15 mouse cellular contexts compared by ENCODE assay signal in the genomic region with DNA sequence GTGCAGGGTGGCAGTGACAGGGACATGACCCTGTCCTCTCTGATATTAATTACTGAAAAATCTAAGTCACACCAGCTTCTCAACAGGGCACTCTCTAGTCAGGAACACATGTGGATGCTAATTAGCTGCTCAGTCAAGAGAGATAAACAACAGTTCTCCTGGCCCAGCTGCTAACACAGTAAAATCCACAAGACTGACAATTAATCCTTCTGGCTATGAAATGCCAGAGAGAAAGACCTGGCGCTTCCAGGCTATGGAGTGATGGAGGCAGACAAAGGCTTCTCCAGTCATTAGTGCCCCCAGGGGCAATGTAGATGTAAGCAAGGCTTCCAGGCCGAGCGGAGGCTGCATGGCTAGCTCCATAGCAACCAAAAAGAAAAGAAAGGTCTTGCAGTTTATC.
DNase-seq lines count a peak whose midpoint lies in the region; ATAC-seq and TF ChIP-seq lines count a peak whose summit lies in the region.
"Had no signal": no experiment of that assay in that cellular context is flagged by ENCODE, and none has a peak within 500 bp of the region (broad histone marks: within the 10 kb centered on the region; RNA-seq: fewer than 3 reads in every experiment).

No protein-coding gene starts in this region.

- no peak overlapping the region for H3K27ac ChIP-seq in forebrain, embryonic 11.5 days (ENCODE audit: low read depth, low read length)
- peak overlapping the region; percentile 18; the same call in 1 of the 2 replicates for H3K27ac ChIP-seq in hindbrain, embryonic 14.5 days
- 0 out of 2 replicates have a peak overlapping the region, but pooled peaks have one; percentile 43 for H3K27ac ChIP-seq in midbrain, postnatal 0 days (ENCODE audit: low read depth, low read length)
- H3K27ac ChIP-seq in liver, postnatal 0 days (ENCODE audit: low read depth): no peak overlapping the region
- H3K27ac ChIP-seq in cerebellum, adult 2 months (ENCODE audit: insufficient read depth, low read length): no peak overlapping the region
- H3K27ac ChIP-seq: liver, embryonic 13.5 days had no signal

- no peaks in the 10 kb centered on the region for H3K9me3 ChIP-seq in forebrain, embryonic 11.5 days (ENCODE audit: control insufficient read depth, low read length)
- no peaks in the 10 kb centered on the region for H3K9me3 ChIP-seq in hindbrain, embryonic 14.5 days (ENCODE audit: control insufficient read depth, low read length)
- no peaks in the 10 kb centered on the region for H3K9me3 ChIP-seq in midbrain, postnatal 0 days (ENCODE audit: low read length)
- no peaks in the 10 kb centered on the region for H3K9me3 ChIP-seq in liver, postnatal 0 days (ENCODE audit: low read length)
- H3K9me3 ChIP-seq: G1E; liver, embryonic 13.5 days had no signal

- TF ChIP-seq POLR2A in cerebellum, adult 2 months (IDR thresholded peaks at IDR 0.05; ENCODE audit: borderline replicate concordance, insufficient read depth, low read length): no peak

- no peaks in the 10 kb centered on the region for H3K4me1 ChIP-seq in forebrain, embryonic 11.5 days (replicated peaks; ENCODE audit: control insufficient read depth, insufficient read depth, low read length)
- peaks cover 5% of the 10 kb centered on the region; the same call in 1 of the 2 replicates for H3K4me1 ChIP-seq in hindbrain, embryonic 14.5 days (replicated peaks; ENCODE audit: control insufficient read depth, insufficient read depth, low read length)
- no peaks in the 10 kb centered on the region for H3K4me1 ChIP-seq in midbrain, postnatal 0 days (ENCODE audit: insufficient read depth, low read length)
- no peaks in the 10 kb centered on the region for H3K4me1 ChIP-seq in liver, postnatal 0 days (ENCODE audit: insufficient read depth)
- H3K4me1 ChIP-seq in cerebellum, adult 2 months (ENCODE audit: control insufficient read depth, insufficient read depth, low read length): no peaks in the 10 kb centered on the region
- H3K4me1 ChIP-seq: liver, embryonic 13.5 days had no signal

- no peaks in the 10 kb centered on the region for H3K36me3 ChIP-seq in forebrain, embryonic 11.5 days (ENCODE audit: control insufficient read depth, insufficient read depth, low read length)
- no peaks in the 10 kb centered on the region for H3K36me3 ChIP-seq in hindbrain, embryonic 14.5 days (replicated peaks; ENCODE audit: control insufficient read depth, insufficient read depth)
- H3K36me3 ChIP-seq in midbrain, postnatal 0 days (ENCODE audit: insufficient read depth, low read length): no peaks in the 10 kb centered on the region
- H3K36me3 ChIP-seq in liver, postnatal 0 days (replicated peaks; ENCODE audit: insufficient read depth, low read length): no peaks in the 10 kb centered on the region
- H3K36me3 ChIP-seq: G1E; liver, embryonic 13.5 days had no signal

- no peaks in the 10 kb centered on the region for H3K27me3 ChIP-seq in forebrain, embryonic 11.5 days (ENCODE audit: control insufficient read depth, insufficient read depth, low read length)
- no peaks in the 10 kb centered on the region for H3K27me3 ChIP-seq in hindbrain, embryonic 14.5 days (ENCODE audit: control insufficient read depth, insufficient read depth, low read length)
- H3K27me3 ChIP-seq in midbrain, postnatal 0 days (ENCODE audit: insufficient read depth, low read length): no peaks in the 10 kb centered on the region
- no peaks in the 10 kb centered on the region for H3K27me3 ChIP-seq in liver, postnatal 0 days (ENCODE audit: insufficient read depth, low read length)
- H3K27me3 ChIP-seq in cerebellum, adult 2 months (ENCODE audit: control insufficient read depth, insufficient read depth, low read length): no peaks in the 10 kb centered on the region
- H3K27me3 ChIP-seq: liver, embryonic 13.5 days had no signal

- ATAC-seq in forebrain, embryonic 11.5 days (replicated peaks; ENCODE audit: low FRiP score): peak; percentile 88
- ATAC-seq in hindbrain, embryonic 14.5 days (ENCODE audit: low FRiP score): peak; percentile 89
- peak; percentile 67; the same call in 1 of the 2 replicates for ATAC-seq in midbrain, postnatal 0 days (ENCODE audit: low FRiP score)
- no peak for ATAC-seq in liver, postnatal 0 days
- ATAC-seq: activated CD4-positive, CD25-positive, alpha-beta regulatory T cell, adult 4 months; intestine, embryonic 16.5 days had no signal

- H3K9ac ChIP-seq in forebrain, embryonic 11.5 days (ENCODE audit: low read length): no peak overlapping the region
- no peak overlapping the region for H3K9ac ChIP-seq in hindbrain, embryonic 14.5 days
- no peak overlapping the region for H3K9ac ChIP-seq in midbrain, postnatal 0 days (replicated peaks; ENCODE audit: low read length, poor library complexity, severe bottlenecking)
- H3K9ac ChIP-seq in liver, postnatal 0 days (replicated peaks): no peak overlapping the region
- H3K9ac ChIP-seq: liver, embryonic 13.5 days had no signal

- DNase-seq in brain, adult 2 months (ENCODE audit: low read depth, low spot score): peak; percentile 12
- peak; percentile 64 for DNase-seq in forebrain, embryonic 11.5 days (ENCODE audit: low spot score)
- DNase-seq in hindbrain, embryonic 14.5 days (ENCODE audit: low spot score): peak; percentile 56
- peak; percentile 58 for DNase-seq in midbrain, postnatal 0 days (ENCODE audit: low spot score)
- no peak for DNase-seq in liver, postnatal 0 days
- no peak for DNase-seq in cerebellum, adult 2 months
- no peak for DNase-seq in adrenal gland, postnatal 25 days
- DNase-seq in gastrocnemius, postnatal 10 days: no peak
- DNase-seq: cerebellum, postnatal 36 days; liver, embryonic 13.5 days; lung, postnatal 36 days had no signal

- TF ChIP-seq CTCF in midbrain, postnatal 0 days (IDR thresholded peaks at IDR 0.05): no peak
- no peak for TF ChIP-seq CTCF in liver, postnatal 0 days (IDR thresholded peaks at IDR 0.05; ENCODE audit: low read depth)
- TF ChIP-seq CTCF in cerebellum, adult 2 months (IDR thresholded peaks at IDR 0.05; ENCODE audit: borderline replicate concordance, insufficient read depth, low read depth, low read length): no peak

- TF ChIP-seq EP300 in liver, postnatal 0 days (IDR thresholded peaks at IDR 0.05; ENCODE audit: low read depth): no peak

- H3K4me3 ChIP-seq in forebrain, embryonic 11.5 days (ENCODE audit: low read depth, low read length): no peak overlapping the region
- no peak overlapping the region for H3K4me3 ChIP-seq in hindbrain, embryonic 14.5 days (replicated peaks; ENCODE audit: low read length)
- H3K4me3 ChIP-seq in midbrain, postnatal 0 days (ENCODE audit: low read depth, low read length): no peak overlapping the region
- H3K4me3 ChIP-seq in liver, postnatal 0 days (ENCODE audit: low read depth, low read length): no peak overlapping the region
- H3K4me3 ChIP-seq in cerebellum, adult 2 months (replicated peaks; ENCODE audit: insufficient read depth, low read depth, low read length): no peak overlapping the region
- H3K4me3 ChIP-seq: liver, embryonic 13.5 days; myocyte had no signal

- WGBS in forebrain, embryonic 11.5 days: 11% methylated on average over 3 of the region's 3 CpGs
- 7% methylated on average over 3 of the region's 3 CpGs for WGBS in hindbrain, embryonic 14.5 days
- 20% methylated on average over 3 of the region's 3 CpGs for WGBS in midbrain, postnatal 0 days
- WGBS in liver, postnatal 0 days (ENCODE audit: insufficient replicate concordance): 70% methylated on average over 3 of the region's 3 CpGs
- WGBS in cerebellum, adult 2 months: 33% methylated on average over 3 of the region's 3 CpGs

- no peak overlapping the region for H3K4me2 ChIP-seq in forebrain, embryonic 11.5 days (ENCODE audit: low read depth, low read length, severe bottlenecking)
- H3K4me2 ChIP-seq in hindbrain, embryonic 14.5 days (replicated peaks): no peak overlapping the region
- no peak overlapping the region for H3K4me2 ChIP-seq in midbrain, postnatal 0 days (ENCODE audit: low read depth, low read length, poor library complexity, severe bottlenecking)
- H3K4me2 ChIP-seq in liver, postnatal 0 days (ENCODE audit: low read depth, low read length): no peak overlapping the region
- H3K4me2 ChIP-seq: liver, embryonic 13.5 days had no signal

Comparison
In these comparisons a context has a peak if more than half of its experiments do, and no peak if none do; other contexts are left out.
1. DNase-seq: peak in brain, adult 2 months (single experiment), forebrain, embryonic 11.5 days (single experiment), hindbrain, embryonic 14.5 days (single experiment) and midbrain, postnatal 0 days (single experiment); none in liver, postnatal 0 days (single experiment), cerebellum, adult 2 months (0 of 2), adrenal gland, postnatal 25 days (single experiment) and gastrocnemius, postnatal 10 days (single experiment).
2. H3K27ac ChIP-seq: peak in hindbrain, embryonic 14.5 days (single experiment) and midbrain, postnatal 0 days (single experiment); none in forebrain, embryonic 11.5 days (single experiment), liver, postnatal 0 days (single experiment) and cerebellum, adult 2 months (single experiment).